Mouse (Mus musculus) Muller cell, postnatal 12 days (primary cell): ENCODE results near the gene Pgls.
A peak's percentile ranks its signal among the peaks of the same experiment; 100 is the strongest.

Experiments used
- DNase-seq: peaks from one replicate; pipeline ENCODE4 v3.0.0-alpha.2; 2015; ENCODE audit errors: inconsistent ontology term

Pgls gene

GRCm38 (mm10) chr8:71598375-71598774, 6.4 kb downstream of the Pgls start:
- DNase-seq, result no peak

GRCm38 (mm10) chr8:71598841-71599240, 6.9 kb downstream of the Pgls start:
- DNase-seq, result no peak

- no peak for DNase-seq
Measured at GRCm38 (mm10) chr8:71601939-71602665, 10.1 kb downstream of the Pgls start.

GRCm38 (mm10) chr8:71602666-71603334, 10.8 kb downstream of the Pgls start:
- DNase-seq, result peak; percentile 60

GRCm38 (mm10) chr8:71604021-71604420, 12.0 kb downstream of the Pgls start:
- DNase-seq, result no peak

- DNase-seq, result peak; percentile 99
Measured at GRCm38 (mm10) chr8:71610822-71611651, 19.1 kb downstream of the Pgls start, which contains the start of gene Colgalt1. Gene Colgalt1, plus strand, starts transcription at chr8:71610998.

GRCm38 (mm10) chr8:71612141-71612540, 20.2 kb downstream of the Pgls start:
- no peak for DNase-seq

GRCm38 (mm10) chr8:71613418-71613817, 21.4 kb downstream of the Pgls start:
- DNase-seq, result no peak

GRCm38 (mm10) chr8:71619786-71620185, 27.8 kb downstream of the Pgls start:
- DNase-seq, result no peak

GRCm38 (mm10) chr8:71625088-71625487, 33.1 kb downstream of the Pgls start:
- DNase-seq, result no peak

- DNase-seq, result no peak
Measured at GRCm38 (mm10) chr8:71626753-71627152, 34.8 kb downstream of the Pgls start.

- no peak for DNase-seq
Measured at GRCm38 (mm10) chr8:71627265-71628099, 35.5 kb downstream of the Pgls start.

- DNase-seq, result no peak
Measured at GRCm38 (mm10) chr8:71628396-71629095, 36.6 kb downstream of the Pgls start.

GRCm38 (mm10) chr8:71629096-71629697, 37.2 kb downstream of the Pgls start:
- peak; percentile 97 for DNase-seq

- DNase-seq, result peak; percentile 24
Measured at GRCm38 (mm10) chr8:71629781-71630212, 37.8 kb downstream of the Pgls start.

GRCm38 (mm10) chr8:71630761-71631160, 38.8 kb downstream of the Pgls start:
- DNase-seq, result no peak

- no peak for DNase-seq
Measured at GRCm38 (mm10) chr8:71631897-71632296, 39.9 kb downstream of the Pgls start.

- no peak for DNase-seq
Measured at GRCm38 (mm10) chr8:71633164-71633563, 41.2 kb downstream of the Pgls start.

- DNase-seq, result peak; percentile 51
Measured at GRCm38 (mm10) chr8:71633981-71634667, 42.1 kb downstream of the Pgls start.
